Mouse (Mus musculus) stomach, postnatal 0 days (tissue): ENCODE measurements around the gene Slain1. TPM values are rescaled to one million over a fixed set of nuclear protein-coding genes. Genes with fewer than 3 reads are reported as not detected.

Experiments
- ATAC-seq: fragments of 200-750 bp; cut with Nextera tagmentation; 2 replicates; pipeline ENCODE4 v1.8.0; 2017; ENCODE audit not compliant: low FRiP score, low TSS enrichment
- DNase-seq: peaks from one replicate; pipeline ENCODE4 v3.0.0-alpha.2; 2016; ENCODE audit warnings: low spot score
- H3K27ac ChIP-seq: fragments of 300-500 bp; sonication (generic); replicated peaks from 2 replicates; pipeline ENCODE4 v1.5.1; 2014; ENCODE audit warnings: mild to moderate bottlenecking, control low read depth
- H3K27me3 ChIP-seq: fragments of 300-500 bp; sonication (generic); 2 replicates; pipeline ENCODE4 v1.6.1; 2014; ENCODE audit warnings: low read length; ENCODE audit not compliant: control insufficient read depth, insufficient read depth
- H3K36me3 ChIP-seq: fragments of 300-500 bp; sonication (generic); 2 replicates; pipeline ENCODE4 v1.6.1; 2014; ENCODE audit warnings: low read length, mixed read lengths; ENCODE audit not compliant: control insufficient read depth, insufficient read depth
- H3K4me1 ChIP-seq: fragments of 300-500 bp; sonication (generic); replicated peaks from 2 replicates; pipeline ENCODE4 v1.6.1; 2014; ENCODE audit warnings: antibody characterized with exemption; ENCODE audit not compliant: control insufficient read depth, insufficient read depth
- H3K4me2 ChIP-seq: fragments of 300-500 bp; sonication (generic); replicated peaks from 2 replicates; pipeline ENCODE4 v1.6.1; 2014; ENCODE audit warnings: low read depth, mild to moderate bottlenecking, control low read depth, moderate library complexity
- H3K4me3 ChIP-seq: fragments of 300-500 bp; sonication (generic); 2 replicates; pipeline ENCODE4 v1.5.1; 2014; ENCODE audit warnings: low read depth, low read length, control low read depth
- H3K9ac ChIP-seq: fragments of 300-500 bp; sonication (generic); 2 replicates; pipeline ENCODE4 v1.6.1; 2014; ENCODE audit warnings: mild to moderate bottlenecking, low read length, control low read depth, mixed read lengths
- H3K9me3 ChIP-seq: fragments of 300-500 bp; sonication (generic); 2 replicates; pipeline ENCODE4 v1.6.1; 2016; ENCODE audit warnings: low read length; ENCODE audit not compliant: control insufficient read depth
- CTCF ChIP-seq: IDR thresholded peaks from 2 replicates; pipeline ENCODE4 v1.5.1; 2016; ENCODE audit warnings: antibody characterized with exemption, low read depth, mild to moderate bottlenecking, moderate library complexity
- EP300 ChIP-seq: optimal IDR thresholded peaks from 2 replicates; pipeline ENCODE3; 2016; ENCODE audit warnings: antibody characterized with exemption
- WGBS: fragments of 180-500 bp; shearing (Covaris S2); extraction: QIAGEN DNeasy Blood & Tissue Kit; methylation state at CpG from one replicate; pipeline ENCODE4 v1.1.7; 2014; 5-methylcytosine and 5-hydroxymethylcytosine counted together
- polyA plus RNA-seq: library from polyadenylated mRNA; unstranded; fragments of >200 nt; fragmentation: Nextera tagmentation; extraction: Ambion mirVana; gene quantifications from 2 replicates; pipeline ENCODE4 v1.2.1, GENCODE M21; 2015

Gene Slain1
- polyA plus RNA-seq, 1 experiment from 2014 or later, result 0.93 TPM

GRCm38 (mm10) chr14:103649302-103649701 lies 726 bp upstream of the Slain1 start:
- ATAC-seq, result no peak
- Histone ChIP-seq H3K9me3 (no peaks in the 10 kb centered on the region), H3K9ac (no peak overlapping the region), H3K4me2 (no peak overlapping the region), H3K36me3 (no peaks in the 10 kb centered on the region), H3K27me3 (0 out of 2 replicates have a peak, but pooled peaks cover 2% of the 10 kb centered on the region), H3K27ac (no peak overlapping the region), H3K4me1 (no peaks in the 10 kb centered on the region; the same call in 1 of the 2 replicates), H3K4me3 (no peak overlapping the region)
- no peak for DNase-seq
- WGBS, result 45% methylated on average over 4 of the region's 4 CpGs
- TF ChIP-seq CTCF (no peak), EP300 (no peak)

- peak; percentile 61 for ATAC-seq
Measured at GRCm38 (mm10) chr14:103650413-103651101, 529 bp downstream of the Slain1 start.

GRCm38 (mm10) chr14:103651106-103651505 lies 1.1 kb downstream of the Slain1 start:
- H3K4me1 ChIP-seq, result no peaks in the 10 kb centered on the region; the same call in 1 of the 2 replicates
- no peak for ATAC-seq
- WGBS, result 4% methylated on average over 11 of the region's 11 CpGs
- H3K9ac ChIP-seq, result peak overlapping the region; percentile 43
- H3K27me3 ChIP-seq, result 0 out of 2 replicates have a peak, but pooled peaks cover 2% of the 10 kb centered on the region
- no peaks in the 10 kb centered on the region for H3K36me3 ChIP-seq
- no peak for DNase-seq
- no peak overlapping the region for H3K27ac ChIP-seq
- TF ChIP-seq CTCF, result no peak
- TF ChIP-seq EP300, result no peak
- H3K9me3 ChIP-seq, result no peaks in the 10 kb centered on the region
- peak overlapping the region; percentile 96 for H3K4me2 ChIP-seq
- peak overlapping the region; percentile 59 for H3K4me3 ChIP-seq

More at GRCm38 (mm10) chr14:103650413-103651101, 529 bp downstream of the Slain1 start:
- H3K4me3 ChIP-seq, result peak overlapping the region; percentile 59
- H3K9ac ChIP-seq, result peak overlapping the region; percentile 43
- no peaks in the 10 kb centered on the region for H3K36me3 ChIP-seq
- DNase-seq, result peak; percentile 74
- no peaks in the 10 kb centered on the region; the same call in 1 of the 2 replicates for H3K4me1 ChIP-seq
- H3K27me3 ChIP-seq, result 0 out of 2 replicates have a peak, but pooled peaks cover 2% of the 10 kb centered on the region
- H3K27ac ChIP-seq, result peak overlapping the region; percentile 58
- no peaks in the 10 kb centered on the region for H3K9me3 ChIP-seq
- peak overlapping the region; percentile 96 for H3K4me2 ChIP-seq
- 0% methylated on average over 42 of the region's 67 CpGs for WGBS
- TF ChIP-seq EP300 (no peak), CTCF (no peak)

- Histone ChIP-seq H3K4me1 (no peaks in the 10 kb centered on the region; the same call in 1 of the 2 replicates), H3K4me3 (peak overlapping the region; percentile 59; the same call in 1 of the 2 replicates), H3K9me3 (no peaks in the 10 kb centered on the region), H3K4me2 (peak overlapping the region; percentile 96; the same call in 1 of the 2 replicates), H3K36me3 (no peaks in the 10 kb centered on the region), H3K27ac (no peak overlapping the region), H3K27me3 (0 out of 2 replicates have a peak, but pooled peaks cover 2% of the 10 kb centered on the region), H3K9ac (no peak overlapping the region)
- WGBS, result 48% methylated on average over 2 of the region's 2 CpGs
- no peak for ATAC-seq
- no peak for DNase-seq
- TF ChIP-seq EP300 (no peak), CTCF (no peak)
Measured at GRCm38 (mm10) chr14:103651562-103651961, 1.5 kb downstream of the Slain1 start.

- no peak for DNase-seq
- Histone ChIP-seq H3K9me3 (no peaks in the 10 kb centered on the region), H3K4me2 (no peak overlapping the region), H3K36me3 (no peaks in the 10 kb centered on the region), H3K27me3 (0 out of 2 replicates have a peak, but pooled peaks cover 2% of the 10 kb centered on the region), H3K4me1 (no peaks in the 10 kb centered on the region; the same call in 1 of the 2 replicates), H3K4me3 (no peak overlapping the region), H3K9ac (no peak overlapping the region), H3K27ac (no peak overlapping the region)
- ATAC-seq, result no peak
- 81% methylated on average over 5 of the region's 5 CpGs for WGBS
- TF ChIP-seq EP300, result no peak
- no peak for TF ChIP-seq CTCF
Measured at GRCm38 (mm10) chr14:103652524-103652923, 2.5 kb downstream of the Slain1 start.

GRCm38 (mm10) chr14:103653800-103654199 lies 3.8 kb downstream of the Slain1 start:
- Histone ChIP-seq H3K4me3 (0 out of 2 replicates have a peak overlapping the region, but pooled peaks have one; percentile 10), H3K9ac (no peak overlapping the region), H3K9me3 (no peaks in the 10 kb centered on the region), H3K4me1 (no peaks in the 10 kb centered on the region; the same call in 1 of the 2 replicates), H3K27me3 (0 out of 2 replicates have a peak, but pooled peaks cover 2% of the 10 kb centered on the region), H3K27ac (no peak overlapping the region), H3K4me2 (peak overlapping the region; percentile 32), H3K36me3 (no peaks in the 10 kb centered on the region)
- WGBS, result 41% methylated on average over 5 of the region's 5 CpGs
- ATAC-seq, result no peak
- DNase-seq, result no peak
- TF ChIP-seq EP300 (no peak), CTCF (no peak)
